Mouse (Mus musculus) forebrain, postnatal 0 days (tissue): Measurements from ENCODE around the gene Gsg1. TPM values are rescaled to one million over a fixed set of nuclear protein-coding genes. Genes with fewer than 3 reads are reported as not detected.
A peak's percentile ranks its signal among the peaks of the same experiment; 100 is the strongest.

Source experiments
- ATAC-seq: fragments of 200-750 bp; cut with Nextera tagmentation; 2 replicates; pipeline ENCODE4 v1.8.0; 2017; ENCODE audit warnings: mild to moderate bottlenecking, moderate library complexity
- DNase-seq: peaks from one replicate; pipeline ENCODE4 v3.0.0-alpha.2; 2015
- H3K27ac ChIP-seq: fragments of 300-500 bp; sonication (generic); 2 replicates; pipeline ENCODE4 v1.5.1; 2014; ENCODE audit warnings: low read depth, mild to moderate bottlenecking, antibody characterized with exemption, low read length, moderate library complexity, mixed read lengths
- H3K27me3 ChIP-seq: fragments of 300-500 bp; sonication (generic); 2 replicates; pipeline ENCODE4 v1.6.1; 2014; ENCODE audit warnings: mild to moderate bottlenecking, low read length, mixed read lengths; ENCODE audit not compliant: insufficient read depth
- H3K36me3 ChIP-seq: fragments of 300-500 bp; sonication (generic); 2 replicates; pipeline ENCODE4 v1.6.1; 2014; ENCODE audit warnings: mild to moderate bottlenecking, moderate library complexity; ENCODE audit not compliant: insufficient read depth
- H3K4me1 ChIP-seq: fragments of 300-500 bp; sonication (generic); 2 replicates; pipeline ENCODE4 v1.6.1; 2014; ENCODE audit warnings: antibody characterized with exemption; ENCODE audit not compliant: insufficient read depth
- H3K4me2 ChIP-seq: fragments of 300-500 bp; sonication (generic); 2 replicates; pipeline ENCODE4 v1.6.1; 2014; ENCODE audit warnings: low read depth, mild to moderate bottlenecking, moderate library complexity
- H3K4me3 ChIP-seq: fragments of 300-500 bp; sonication (generic); 2 replicates; pipeline ENCODE4 v1.5.1; 2014; ENCODE audit warnings: low read depth, low read length, mixed read lengths
- H3K9ac ChIP-seq: fragments of 300-500 bp; sonication (generic); 2 replicates; pipeline ENCODE4 v1.6.1; 2014; ENCODE audit warnings: mild to moderate bottlenecking
- H3K9me3 ChIP-seq: fragments of 300-500 bp; sonication (generic); 2 replicates; pipeline ENCODE4 v1.6.1; 2016; ENCODE audit warnings: low read length
- CTCF ChIP-seq: sonication (generic); IDR thresholded peaks from 2 replicates; pipeline ENCODE4 v1.5.1; 2016; ENCODE audit warnings: antibody characterized with exemption, control low read depth, low read depth
- WGBS: fragments of 180-500 bp; shearing (Covaris S2); extraction: QIAGEN DNeasy Blood & Tissue Kit; methylation state at CpG from one replicate; pipeline ENCODE4 v1.1.7; 2014; 5-methylcytosine and 5-hydroxymethylcytosine counted together
- polyA plus RNA-seq: library from polyadenylated mRNA; unstranded; fragments of >200 nt; fragmentation: Nextera tagmentation; extraction: Ambion mirVana; gene quantifications from 2 replicates; pipeline ENCODE4 v1.2.1, GENCODE M21; 2015
- total RNA-seq: library from RNA; depleted of rRNA; stranded (reverse); fragments of >200 nt; gene quantifications from 2 replicates; pipeline ENCODE4 v1.2.3, GENCODE M21; 2014; rRNA removed

Gsg1 gene
- total RNA-seq (0.19 and 0.31 TPM in 2 replicates), polyA plus RNA-seq (0.34 and 0.46 TPM in 2 replicates)

DNA sequence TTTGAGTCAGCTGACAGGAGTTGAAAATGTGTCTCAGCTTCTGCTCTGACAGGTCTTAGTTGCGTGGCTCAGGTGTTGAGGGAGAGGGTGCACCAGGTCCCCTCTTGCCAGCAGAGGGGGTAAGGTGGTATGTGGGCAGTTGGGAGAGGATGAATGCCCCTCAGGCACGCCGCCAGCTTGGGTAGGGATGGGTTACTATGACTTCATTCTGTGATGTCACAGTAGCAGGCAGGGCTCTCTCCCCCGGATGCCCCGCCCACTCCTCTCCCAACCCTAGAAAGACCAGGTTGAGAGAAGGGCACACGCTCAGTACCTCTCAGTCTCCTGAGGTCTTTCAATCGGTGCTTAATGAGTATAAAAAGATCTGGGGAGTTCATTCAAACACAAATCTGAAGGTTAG lies at the start of gene Gsg1:
Gene Gsg1, minus strand, starts transcription at position 199 of the 400 bp plus-strand sequence.
- no peaks in the 10 kb centered on the region for H3K27me3 ChIP-seq
- H3K36me3 ChIP-seq, result no peaks in the 10 kb centered on the region
- no peak within 1 kb of the TSS for H3K4me2 ChIP-seq
- no peak within 1 kb of the TSS for H3K9ac ChIP-seq
- ATAC-seq (no peak), DNase-seq (no peak)
- WGBS, result 80% methylated on average over 7 of the region's 7 CpGs
- H3K4me3 ChIP-seq, result no peak within 1 kb of the TSS
- H3K4me1 ChIP-seq, result peaks cover 23% of the 10 kb centered on the region
- H3K9me3 ChIP-seq, result no peaks in the 10 kb centered on the region
- no peak for TF ChIP-seq CTCF
- no peak within 1 kb of the TSS for H3K27ac ChIP-seq

- no peak for TF ChIP-seq CTCF
- Histone ChIP-seq H3K4me2 (no peak overlapping the region), H3K9ac (no peak overlapping the region), H3K36me3 (no peaks in the 10 kb centered on the region), H3K27me3 (no peaks in the 10 kb centered on the region), H3K4me1 (no peaks in the 10 kb centered on the region), H3K27ac (no peak overlapping the region), H3K4me3 (no peak overlapping the region), H3K9me3 (no peaks in the 10 kb centered on the region)
- 93% methylated on average over 10 of the region's 10 CpGs for WGBS
- ATAC-seq (no peak), DNase-seq (no peak)
Measured at GRCm38 (mm10) chr6:135302421-135303125, 48.4 kb upstream of the Gsg1 start.

- H3K9ac ChIP-seq, result no peak overlapping the region
- no peaks in the 10 kb centered on the region for H3K36me3 ChIP-seq
- H3K4me1 ChIP-seq, result no peaks in the 10 kb centered on the region
- no peak overlapping the region for H3K4me3 ChIP-seq
- no peaks in the 10 kb centered on the region for H3K27me3 ChIP-seq
- ATAC-seq (no peak), DNase-seq (no peak)
- no peak for TF ChIP-seq CTCF
- 84% methylated on average over 4 of the region's 4 CpGs for WGBS
- no peak overlapping the region for H3K4me2 ChIP-seq
- H3K27ac ChIP-seq, result no peak overlapping the region
- no peaks in the 10 kb centered on the region for H3K9me3 ChIP-seq
Measured at GRCm38 (mm10) chr6:135300469-135300868, 46.3 kb upstream of the Gsg1 start.

- Histone ChIP-seq H3K4me2 (no peak overlapping the region), H3K9me3 (no peaks in the 10 kb centered on the region), H3K36me3 (no peaks in the 10 kb centered on the region), H3K27me3 (no peaks in the 10 kb centered on the region), H3K4me1 (peaks cover 8% of the 10 kb centered on the region), H3K4me3 (no peak overlapping the region), H3K9ac (no peak overlapping the region), H3K27ac (no peak overlapping the region)
- no peak for DNase-seq
- no peak for ATAC-seq
- TF ChIP-seq CTCF, result no peak
- WGBS, result 91% methylated on average over 7 of the region's 7 CpGs
Measured at GRCm38 (mm10) chr6:135299024-135299550, 44.9 kb upstream of the Gsg1 start.

- no peak for ATAC-seq
- no peak for DNase-seq
- Histone ChIP-seq H3K4me3 (no peak overlapping the region), H3K9ac (no peak overlapping the region), H3K27me3 (no peaks in the 10 kb centered on the region), H3K4me2 (no peak overlapping the region), H3K9me3 (no peaks in the 10 kb centered on the region), H3K36me3 (no peaks in the 10 kb centered on the region), H3K27ac (no peak overlapping the region), H3K4me1 (peaks cover 8% of the 10 kb centered on the region)
- 88% methylated on average over 7 of the region's 7 CpGs for WGBS
- TF ChIP-seq CTCF, result no peak
Measured at GRCm38 (mm10) chr6:135297570-135297969, 43.4 kb upstream of the Gsg1 start.

- H3K9ac ChIP-seq, result no peak overlapping the region
- no peak overlapping the region for H3K27ac ChIP-seq
- H3K9me3 ChIP-seq, result no peaks in the 10 kb centered on the region
- H3K4me1 ChIP-seq, result peaks cover 8% of the 10 kb centered on the region
- no peaks in the 10 kb centered on the region for H3K36me3 ChIP-seq
- DNase-seq (no peak), ATAC-seq (no peak)
- no peaks in the 10 kb centered on the region for H3K27me3 ChIP-seq
- no peak overlapping the region for H3K4me2 ChIP-seq
- no peak for TF ChIP-seq CTCF
- no peak overlapping the region for H3K4me3 ChIP-seq
- WGBS, result 76% methylated on average over 17 of the region's 17 CpGs
Measured at GRCm38 (mm10) chr6:135296267-135296666, 42.1 kb upstream of the Gsg1 start.

DNA sequence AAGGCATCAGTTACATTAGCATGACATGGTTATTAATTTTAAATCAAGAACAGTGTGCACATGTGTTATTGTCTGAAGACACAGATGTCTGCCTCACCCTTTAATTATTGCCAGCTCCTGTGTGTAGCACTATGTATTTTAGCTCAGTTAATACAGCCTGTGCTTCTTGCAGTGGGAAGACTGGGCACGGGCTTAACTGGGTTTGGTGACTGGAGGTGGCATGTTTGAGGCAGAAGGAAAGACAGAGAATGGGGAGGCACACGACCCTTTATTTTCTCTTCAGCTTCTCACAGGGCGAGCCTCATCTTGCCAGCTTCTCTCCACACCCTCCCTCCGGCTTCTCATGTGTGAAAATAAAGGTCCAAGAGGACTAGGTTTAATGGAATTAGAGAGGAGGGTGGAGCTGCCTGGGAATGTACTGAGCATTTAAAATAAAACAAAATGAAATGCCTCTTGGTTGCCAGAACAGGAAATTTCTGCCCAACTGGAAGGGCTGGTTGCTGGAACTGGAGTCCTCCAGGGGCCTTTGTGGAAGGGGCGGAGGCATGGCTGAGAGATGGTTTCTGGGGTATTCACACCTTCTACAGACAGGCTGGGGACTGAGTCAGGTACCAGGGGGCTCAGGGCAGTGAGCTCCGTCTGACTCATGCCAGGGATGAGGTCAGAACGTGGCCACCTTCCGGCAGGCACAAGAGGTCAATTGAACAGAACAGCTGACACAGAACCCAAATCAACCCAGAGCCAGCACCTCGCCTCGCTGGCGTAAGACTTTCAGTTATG lies 41.1 kb upstream of the Gsg1 start:
- ATAC-seq, result peak; percentile 66; the same call in 1 of the 2 replicates
- peak overlapping the region; percentile 40; the same call in 1 of the 2 replicates for H3K27ac ChIP-seq
- no peak overlapping the region for H3K9ac ChIP-seq
- H3K27me3 ChIP-seq, result no peaks in the 10 kb centered on the region
- H3K36me3 ChIP-seq, result no peaks in the 10 kb centered on the region
- no peak overlapping the region for H3K4me3 ChIP-seq
- no peaks in the 10 kb centered on the region for H3K9me3 ChIP-seq
- H3K4me2 ChIP-seq, result no peak overlapping the region
- DNase-seq, result no peak
- H3K4me1 ChIP-seq, result peaks cover 8% of the 10 kb centered on the region
- 66% methylated on average over 11 of the region's 11 CpGs for WGBS
- TF ChIP-seq CTCF, result no peak
